Mouse (Mus musculus) megakaryocyte, adult 5-6 weeks (primary cell): ENCODE measurements around the gene Fbxo44. TPM values are rescaled to one million over a fixed set of nuclear protein-coding genes. Genes with fewer than 3 reads are reported as not detected.

ENCODE experiments used
- ATAC-seq: 2 replicates; pipeline ENCODE4 v1.8.0; 2016; ENCODE audit warnings: mild to moderate bottlenecking, inconsistent platforms; ENCODE audit not compliant: poor library complexity, severe bottlenecking
- total RNA-seq, 2 experiments: library from RNA; stranded (forward) in 1 of 2; stranded (reverse) in 1 of 2; fragments of 153-499, 151-499 nt in 1 of 2; fragments of 221-1000, 200-1000 nt in 1 of 2; gene quantifications; 2 replicates each; pipeline versions ENCODE4 v1.2.3 to v1.2.4; 2015 to 2017

The Fbxo44 gene
- total RNA-seq, 2 experiments from 2014 or later, result 0.77 TPM; not detected in 1

GRCm38 (mm10) chr4:148166431-148166830 lies 6.1 kb upstream of the Fbxo44 start:
- no peak for ATAC-seq

- ATAC-seq, result no peak
These were observed 5.3 kb upstream of the Fbxo44 start for GRCm38 (mm10) chr4:148165551-148165950.

DNA sequence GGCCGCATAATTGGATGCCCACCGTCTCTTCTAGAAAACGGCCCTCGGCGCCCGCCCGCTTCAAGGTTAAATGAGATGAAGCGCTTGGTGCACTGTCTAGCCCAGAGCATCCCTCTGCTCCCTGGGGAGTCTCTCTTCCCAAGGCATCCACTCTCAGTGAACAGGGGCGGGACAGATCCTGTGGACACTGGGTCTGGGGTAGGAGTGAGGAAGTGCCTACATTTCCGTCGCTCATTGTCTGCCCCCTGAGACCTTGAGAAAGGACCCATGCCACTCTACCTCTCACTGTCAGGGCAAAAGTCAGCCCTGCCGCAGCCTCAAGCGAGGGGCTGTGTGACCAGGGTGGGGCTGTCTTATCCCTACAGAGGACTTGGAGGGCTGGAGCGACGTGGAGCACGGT lies 4.2 kb upstream of the Fbxo44 start:
- no peak for ATAC-seq

DNA sequence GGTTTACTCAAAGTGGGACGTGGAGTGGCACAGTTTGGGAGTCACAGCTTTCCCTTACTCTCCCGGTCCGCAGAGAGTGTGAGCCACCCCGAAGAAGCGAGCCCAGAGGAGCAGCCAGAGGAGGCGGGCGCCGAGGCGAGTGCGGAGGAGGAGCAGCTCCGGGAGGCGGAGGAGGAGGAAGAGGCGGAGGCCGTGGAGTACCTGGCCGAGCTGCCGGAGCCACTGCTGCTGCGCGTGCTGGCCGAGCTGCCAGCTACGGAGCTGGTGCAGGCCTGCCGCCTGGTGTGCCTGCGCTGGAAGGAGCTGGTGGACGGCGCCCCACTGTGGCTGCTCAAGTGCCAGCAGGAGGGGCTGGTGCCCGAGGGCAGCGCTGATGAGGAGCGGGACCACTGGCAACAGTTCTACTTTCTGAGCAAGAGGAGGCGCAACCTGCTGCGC lies 3.7 kb upstream of the Fbxo44 start:
- peak; percentile 64 for ATAC-seq

DNA sequence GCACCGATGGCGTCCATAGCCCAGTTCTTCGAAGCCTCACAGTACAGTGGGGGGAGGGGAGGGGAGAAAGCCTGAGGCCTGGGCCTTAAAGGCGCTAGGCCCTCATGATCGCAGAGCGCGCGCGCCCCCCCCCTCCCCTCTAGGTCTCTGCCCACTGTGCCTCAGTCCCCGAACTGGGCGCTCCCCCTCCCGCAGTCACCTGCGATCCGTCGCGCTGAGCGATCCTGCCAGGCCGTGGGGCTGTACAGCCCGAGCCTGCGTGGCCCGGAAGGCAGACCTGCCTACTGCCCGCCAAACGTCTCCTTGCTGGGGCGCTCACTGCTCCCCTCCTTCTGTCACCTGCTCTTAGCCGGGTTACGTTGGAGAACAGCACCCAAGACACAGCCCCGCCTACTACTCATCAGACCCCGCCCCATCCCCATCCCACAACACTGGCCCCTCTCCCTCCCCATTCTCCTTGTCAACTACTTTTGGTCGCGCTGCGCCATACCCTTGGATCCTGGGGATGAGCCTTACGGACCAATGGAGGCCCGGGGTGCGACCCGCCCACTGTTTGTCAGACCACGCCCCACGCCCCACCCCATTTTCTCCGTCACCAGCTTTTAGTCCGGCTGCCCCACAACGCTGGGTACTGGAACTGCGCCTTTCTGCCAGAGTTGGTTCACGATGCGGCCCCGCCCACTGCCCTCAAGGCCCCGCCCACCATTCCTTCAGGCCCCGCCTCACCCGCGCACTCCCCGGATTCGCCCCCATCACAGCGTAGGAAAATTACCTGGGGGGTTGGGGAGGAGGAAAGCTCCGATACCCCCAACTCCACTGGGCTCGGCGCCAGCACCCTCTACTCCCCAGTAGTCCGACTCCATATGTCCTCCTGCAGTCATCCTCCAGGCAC lies 492 bp downstream of the Fbxo44 start:
- ATAC-seq, result peak; percentile 76

- ATAC-seq, result no peak
These were observed 1.6 kb downstream of the Fbxo44 start for GRCm38 (mm10) chr4:148158436-148159348.

GRCm38 (mm10) chr4:148154982-148155381 lies 5.3 kb downstream of the Fbxo44 start:
- ATAC-seq, result no peak

DNA sequence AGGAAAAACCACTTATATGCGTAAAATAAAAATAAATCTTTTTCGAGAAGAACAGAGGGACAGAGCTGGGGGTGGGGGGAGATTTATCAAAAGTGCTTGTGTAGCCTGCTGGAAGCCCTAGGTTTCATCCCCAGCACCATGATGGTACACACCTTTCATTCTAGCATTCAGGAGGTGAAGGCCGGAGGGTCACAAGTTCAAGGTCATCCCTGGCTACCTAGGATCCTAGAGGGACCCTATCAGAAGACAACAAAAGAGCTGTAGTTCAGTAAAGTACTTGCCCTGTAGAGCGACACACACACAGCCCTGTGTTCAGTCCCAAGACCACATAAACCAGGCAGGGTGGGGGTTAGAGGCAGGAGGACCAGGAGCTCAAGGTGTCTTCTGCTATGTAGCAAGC lies 6.3 kb downstream of the Fbxo44 start:
- ATAC-seq, result no peak

- ATAC-seq, result no peak
These were observed 7.7 kb downstream of the Fbxo44 start for GRCm38 (mm10) chr4:148152547-148152946.

DNA sequence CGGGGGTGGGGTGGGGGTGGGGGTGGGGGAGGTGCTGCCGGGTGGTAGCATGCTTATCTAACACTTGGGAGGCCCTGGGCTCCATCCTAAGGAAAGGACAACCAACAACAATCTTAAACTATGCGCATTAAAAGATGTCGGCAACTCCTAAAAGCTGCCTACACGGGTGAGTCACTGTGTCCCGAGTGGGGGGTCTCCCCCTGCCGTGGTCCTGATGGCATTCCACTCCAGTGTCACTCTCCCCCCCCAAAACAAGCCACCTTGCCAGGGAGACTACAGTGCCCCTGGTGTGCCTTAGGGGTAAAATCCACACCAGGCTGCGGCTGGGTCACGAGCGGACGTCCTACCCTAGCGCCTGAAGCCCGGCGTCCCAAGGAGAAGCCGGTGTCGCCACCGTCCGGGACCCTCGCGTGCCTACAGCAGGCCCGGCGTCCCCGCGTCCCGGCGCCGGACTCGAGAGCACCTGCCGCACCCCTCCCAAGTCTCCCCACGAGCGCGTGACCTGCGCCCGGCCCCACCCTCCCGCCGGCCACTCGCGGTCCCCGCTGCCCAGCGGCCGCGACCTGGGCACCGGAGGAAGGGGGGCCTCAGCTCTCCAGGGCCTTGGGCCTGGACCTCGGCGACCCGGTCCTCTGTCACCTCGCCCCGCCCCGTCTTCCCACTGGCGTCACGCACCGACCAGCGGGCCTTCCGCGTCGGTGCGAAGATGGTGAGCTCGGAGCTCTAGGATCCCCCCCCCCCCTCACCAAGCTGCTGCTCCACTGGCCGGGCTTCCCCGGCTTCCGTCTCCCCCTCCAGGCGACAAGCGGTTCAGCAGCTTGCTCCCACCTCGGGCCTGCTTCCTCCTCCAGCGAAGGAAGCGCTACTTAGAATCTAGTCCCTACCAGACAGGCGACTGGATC lies 8.8 kb downstream of the Fbxo44 start, which contains the start of gene Fbxo6:
TSS of gene Fbxo6 (minus strand) at position 874 of the 902 bp plus-strand sequence.
- peak; percentile 91 for ATAC-seq

GRCm38 (mm10) chr4:148150953-148151266 lies 9.4 kb downstream of the Fbxo44 start:
- ATAC-seq, result no peak

DNA sequence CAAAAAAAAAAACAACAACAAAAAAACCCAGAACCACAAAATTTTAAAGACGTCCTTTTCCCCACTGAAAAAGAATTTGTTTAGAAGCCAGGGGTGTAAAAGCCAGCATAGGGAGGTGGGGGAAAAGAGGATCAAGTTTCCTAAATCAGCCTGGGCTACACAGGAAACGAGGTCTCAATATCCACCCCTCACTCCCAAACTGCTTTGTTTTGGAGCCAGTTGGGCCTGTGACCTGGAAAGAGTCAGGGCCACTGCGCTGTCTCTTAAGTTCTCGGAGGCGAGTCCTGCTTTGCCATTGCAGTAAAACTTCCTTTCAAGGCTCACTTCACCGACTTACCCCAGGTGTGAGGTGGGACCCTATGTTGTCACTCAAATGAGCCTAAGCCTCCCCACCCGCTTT lies 10.0 kb downstream of the Fbxo44 start:
- ATAC-seq, result no peak

- no peak for ATAC-seq
These were observed 10.7 kb downstream of the Fbxo44 start for GRCm38 (mm10) chr4:148149540-148149939.

DNA sequence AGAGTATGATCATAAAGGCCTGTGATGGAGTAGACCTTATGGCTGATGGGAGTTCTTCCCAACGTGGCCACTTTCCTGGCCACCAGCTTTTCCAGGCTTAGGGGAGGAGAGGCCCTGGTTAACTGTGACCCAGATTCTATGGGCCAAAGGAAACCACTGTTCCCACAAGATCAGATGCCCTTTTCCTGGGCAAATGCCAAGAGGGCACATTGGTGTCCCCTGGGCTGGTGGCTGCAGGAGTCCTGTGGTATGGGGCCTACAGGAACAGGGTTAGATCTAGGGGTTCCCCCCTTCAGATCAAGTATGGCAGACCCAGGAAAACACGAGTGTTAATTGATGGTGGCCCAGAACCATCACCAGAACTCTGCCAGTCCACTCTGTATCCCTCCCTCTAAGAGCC lies 12.6 kb downstream of the Fbxo44 start:
- ATAC-seq, result no peak

DNA sequence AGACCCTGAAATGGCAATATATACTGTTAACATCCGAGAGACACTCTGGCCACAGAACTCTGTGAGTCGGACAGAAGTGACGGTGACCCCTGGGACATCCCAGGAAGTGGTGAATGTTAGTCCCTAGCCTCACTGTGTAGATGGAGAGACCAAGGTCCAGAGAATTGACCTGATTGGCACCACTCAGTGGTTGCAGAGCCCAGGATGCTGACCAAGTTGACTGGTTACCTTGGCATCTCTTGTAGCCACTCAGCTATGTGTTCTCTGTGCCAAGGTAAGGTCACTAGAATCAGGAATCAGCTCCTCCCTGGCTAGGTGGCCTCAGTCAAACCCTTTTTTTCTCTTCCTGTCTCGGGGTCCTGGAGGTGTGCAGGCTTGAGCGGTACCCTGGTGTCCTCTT lies 16.6 kb downstream of the Fbxo44 start:
- ATAC-seq, result no peak

- ATAC-seq, result peak; percentile 91
These were observed 19.9 kb downstream of the Fbxo44 start for GRCm38 (mm10) chr4:148140098-148141011.

GRCm38 (mm10) chr4:148139767-148140097 lies 20.6 kb downstream of the Fbxo44 start:
- ATAC-seq, result peak; percentile 29

- ATAC-seq, result no peak
These were observed 22.8 kb downstream of the Fbxo44 start for GRCm38 (mm10) chr4:148137503-148137902.

- ATAC-seq, result peak; percentile 40; the same call in 1 of the 2 replicates
These were observed 25.3 kb downstream of the Fbxo44 start for GRCm38 (mm10) chr4:148134988-148135387.
